Mouse (Mus musculus) embryonic facial prominence, embryonic 14.5 days (tissue): Measurements from ENCODE around the gene Vwa8. TPM values are rescaled to one million over a fixed set of nuclear protein-coding genes. Genes with fewer than 3 reads are reported as not detected.

ENCODE experiments used
- ATAC-seq: fragments of 200-750 bp; cut with Nextera tagmentation; 2 replicates; pipeline ENCODE4 v1.8.0; 2017; ENCODE audit warnings: low read depth, moderate number of reproducible peaks, moderate TSS enrichment
- DNase-seq: peaks from one replicate; pipeline ENCODE4 v3.0.0-alpha.2; 2015; ENCODE audit warnings: low spot score
- H3K27ac ChIP-seq: fragments of 300-500 bp; sonication (generic); replicated peaks from 2 replicates; pipeline ENCODE4 v1.5.1; 2014; ENCODE audit warnings: low read depth, mild to moderate bottlenecking, low read length, moderate library complexity
- H3K27me3 ChIP-seq: fragments of 300-500 bp; sonication (generic); replicated peaks from 2 replicates; pipeline ENCODE4 v1.6.1; 2014; ENCODE audit warnings: low read length; ENCODE audit not compliant: control insufficient read depth, insufficient read depth
- H3K36me3 ChIP-seq: fragments of 300-500 bp; sonication (generic); 2 replicates; pipeline ENCODE4 v1.6.1; 2014; ENCODE audit warnings: low read length, mixed read lengths; ENCODE audit not compliant: control insufficient read depth, insufficient read depth
- H3K4me1 ChIP-seq: fragments of 300-500 bp; sonication (generic); 2 replicates; pipeline ENCODE4 v1.6.1; 2014; ENCODE audit warnings: antibody characterized with exemption, low read length; ENCODE audit not compliant: control insufficient read depth, insufficient read depth
- H3K4me2 ChIP-seq: fragments of 300-500 bp; sonication (generic); 2 replicates; pipeline ENCODE4 v1.6.1; 2014; ENCODE audit warnings: low read depth, mild to moderate bottlenecking, low read length, moderate library complexity, mixed read lengths
- H3K4me3 ChIP-seq: fragments of 300-500 bp; sonication (generic); 2 replicates; pipeline ENCODE4 v1.5.1; 2014; ENCODE audit warnings: low read depth, mild to moderate bottlenecking, low read length
- H3K9ac ChIP-seq: fragments of 300-500 bp; sonication (generic); 2 replicates; pipeline ENCODE4 v1.6.1; 2014; ENCODE audit warnings: low read depth, mild to moderate bottlenecking, low read length, moderate library complexity, mixed read lengths
- H3K9me3 ChIP-seq: fragments of 300-500 bp; sonication (generic); 2 replicates; pipeline ENCODE4 v1.6.1; 2016; ENCODE audit warnings: low read length; ENCODE audit not compliant: control insufficient read depth
- WGBS: fragments of 180-500 bp; shearing (Covaris S2); extraction: QIAGEN DNeasy Blood & Tissue Kit; methylation state at CpG from one replicate; pipeline ENCODE4 v1.1.7; 2014; 5-methylcytosine and 5-hydroxymethylcytosine counted together
- polyA plus RNA-seq: library from polyadenylated mRNA; unstranded; fragments of >200 nt; fragmentation: Nextera tagmentation; extraction: Ambion mirVana; gene quantifications from 2 replicates; pipeline ENCODE4 v1.2.1, GENCODE M21; 2014

The Vwa8 gene
- polyA plus RNA-seq, 1 experiment from 2014 or later: 11.7 TPM

DNA sequence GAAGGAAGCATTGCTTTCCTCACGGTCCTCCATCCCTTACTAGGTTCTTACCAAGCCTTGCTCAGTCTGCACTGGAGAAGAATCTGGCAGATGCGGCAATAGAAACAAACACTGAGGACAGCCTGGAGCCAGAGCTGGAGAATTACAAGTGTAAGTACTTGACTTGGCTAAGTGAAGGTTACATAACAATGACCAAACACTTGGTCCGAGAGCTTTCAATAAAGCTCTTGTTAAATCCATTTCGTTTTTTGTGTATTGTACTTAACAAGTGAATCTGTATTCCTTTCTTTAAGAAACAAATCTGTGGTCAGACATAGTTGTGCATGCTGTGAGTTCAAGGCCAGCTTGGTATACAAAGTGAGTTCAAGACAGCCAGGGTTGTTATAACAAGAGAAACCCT lies 169.7 kb downstream of the Vwa8 start:
- H3K9me3 ChIP-seq: 0 out of 2 replicates have a peak, but pooled peaks cover 3% of the 10 kb centered on the region
- no peaks in the 10 kb centered on the region for H3K27me3 ChIP-seq
- ATAC-seq (no peak), DNase-seq (no peak)
- no peaks in the 10 kb centered on the region for H3K36me3 ChIP-seq
- no peak overlapping the region for H3K9ac ChIP-seq
- H3K4me3 ChIP-seq: no peak overlapping the region
- no peak overlapping the region for H3K27ac ChIP-seq
- no peaks in the 10 kb centered on the region for H3K4me1 ChIP-seq
- H3K4me2 ChIP-seq: no peak overlapping the region
- WGBS: 86% methylated on average over 4 of the region's 4 CpGs

DNA sequence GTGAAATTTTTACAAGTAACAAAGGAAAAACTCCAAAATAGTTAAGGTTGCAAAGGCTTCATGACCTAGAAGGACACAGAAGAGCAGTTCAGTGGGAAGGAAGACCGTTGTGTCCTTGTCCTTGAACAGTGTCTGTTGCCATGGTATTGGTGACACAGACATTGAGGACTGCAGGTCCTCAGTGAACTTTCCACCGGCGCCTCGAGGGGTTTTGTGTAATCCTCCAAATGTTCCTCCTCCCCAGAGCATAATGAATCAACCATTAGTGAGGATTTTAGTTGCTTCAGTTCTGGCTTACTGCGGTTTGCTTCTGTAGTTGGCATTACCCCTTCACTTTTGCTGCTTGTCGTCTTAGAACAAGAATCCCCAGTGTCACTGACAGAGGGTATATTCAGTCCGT lies 172.9 kb downstream of the Vwa8 start:
- 65% methylated on average over 7 of the region's 7 CpGs for WGBS
- no peak overlapping the region for H3K27ac ChIP-seq
- DNase-seq (no peak), ATAC-seq (no peak)
- H3K9ac ChIP-seq: no peak overlapping the region
- no peak overlapping the region for H3K4me3 ChIP-seq
- H3K4me1 ChIP-seq: no peaks in the 10 kb centered on the region
- H3K9me3 ChIP-seq: 0 out of 2 replicates have a peak, but pooled peaks cover 3% of the 10 kb centered on the region
- no peak overlapping the region for H3K4me2 ChIP-seq
- no peaks in the 10 kb centered on the region for H3K27me3 ChIP-seq
- H3K36me3 ChIP-seq: no peaks in the 10 kb centered on the region

DNA sequence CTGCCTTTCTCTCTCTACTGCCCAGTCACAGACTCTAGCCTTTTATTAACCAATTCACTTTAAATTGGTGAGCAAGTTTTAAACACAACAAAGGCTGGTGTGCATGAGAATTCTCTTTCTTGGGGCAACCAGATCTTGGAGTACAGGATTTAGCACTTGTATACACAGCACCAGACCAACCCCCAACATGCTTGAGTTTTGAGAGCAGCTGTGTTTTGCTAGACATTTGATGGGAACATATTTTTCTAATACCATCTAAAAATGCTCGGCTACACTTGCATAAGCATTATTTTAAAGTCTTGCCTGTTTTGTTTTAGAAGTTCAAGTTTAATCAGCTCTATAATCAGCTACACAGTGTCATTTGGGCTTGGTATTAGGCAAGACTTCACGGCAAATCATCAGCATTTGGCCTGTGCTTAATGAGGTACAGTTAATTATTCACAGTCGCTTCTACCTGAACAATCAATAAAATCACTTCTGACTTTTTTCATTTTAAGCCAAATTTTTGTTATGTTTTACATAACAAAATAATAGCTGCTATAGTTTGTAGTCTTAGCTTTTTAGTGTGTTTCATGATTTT lies 180.2 kb downstream of the Vwa8 start:
- no peak overlapping the region for H3K4me2 ChIP-seq
- DNase-seq (peak; percentile 51), ATAC-seq (0 out of 2 replicates have a peak, but pooled peaks have one; percentile 37)
- no peak overlapping the region for H3K9ac ChIP-seq
- H3K9me3 ChIP-seq: no peaks in the 10 kb centered on the region
- H3K27ac ChIP-seq: no peak overlapping the region; the same call in 1 of the 2 replicates
- no peaks in the 10 kb centered on the region for H3K27me3 ChIP-seq
- WGBS: 56% methylated on average over 3 of the region's 3 CpGs
- H3K4me3 ChIP-seq: no peak overlapping the region
- H3K36me3 ChIP-seq: no peaks in the 10 kb centered on the region
- peaks cover 5% of the 10 kb centered on the region; the same call in 1 of the 2 replicates for H3K4me1 ChIP-seq

DNA sequence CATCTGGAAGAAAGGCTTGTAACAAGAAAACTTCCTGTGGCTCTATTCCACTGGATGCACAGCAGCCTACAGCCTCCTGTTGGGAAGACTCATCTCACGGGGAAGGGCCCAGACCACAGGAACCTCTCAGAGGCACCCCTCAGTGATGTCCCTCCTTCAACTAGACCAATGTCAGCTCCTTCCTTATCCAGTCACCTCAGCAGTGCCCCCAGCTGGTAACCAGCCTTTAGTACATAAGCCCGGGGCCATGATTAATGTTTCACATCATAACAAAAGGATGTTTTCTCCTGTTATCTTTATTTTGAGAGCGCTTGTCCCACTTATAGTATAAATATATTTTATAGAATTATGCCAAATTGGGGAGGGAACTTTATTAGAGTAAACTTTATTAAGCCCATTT lies 181.9 kb downstream of the Vwa8 start:
- no peak overlapping the region for H3K4me3 ChIP-seq
- no peaks in the 10 kb centered on the region for H3K9me3 ChIP-seq
- no peaks in the 10 kb centered on the region for H3K36me3 ChIP-seq
- peaks cover 14% of the 10 kb centered on the region; the same call in 1 of the 2 replicates for H3K4me1 ChIP-seq
- no peak overlapping the region for H3K9ac ChIP-seq
- WGBS: 85% methylated on average over 3 of the region's 3 CpGs
- ATAC-seq (no peak), DNase-seq (no peak)
- H3K4me2 ChIP-seq: no peak overlapping the region
- no peak overlapping the region for H3K27ac ChIP-seq
- no peaks in the 10 kb centered on the region for H3K27me3 ChIP-seq

DNA sequence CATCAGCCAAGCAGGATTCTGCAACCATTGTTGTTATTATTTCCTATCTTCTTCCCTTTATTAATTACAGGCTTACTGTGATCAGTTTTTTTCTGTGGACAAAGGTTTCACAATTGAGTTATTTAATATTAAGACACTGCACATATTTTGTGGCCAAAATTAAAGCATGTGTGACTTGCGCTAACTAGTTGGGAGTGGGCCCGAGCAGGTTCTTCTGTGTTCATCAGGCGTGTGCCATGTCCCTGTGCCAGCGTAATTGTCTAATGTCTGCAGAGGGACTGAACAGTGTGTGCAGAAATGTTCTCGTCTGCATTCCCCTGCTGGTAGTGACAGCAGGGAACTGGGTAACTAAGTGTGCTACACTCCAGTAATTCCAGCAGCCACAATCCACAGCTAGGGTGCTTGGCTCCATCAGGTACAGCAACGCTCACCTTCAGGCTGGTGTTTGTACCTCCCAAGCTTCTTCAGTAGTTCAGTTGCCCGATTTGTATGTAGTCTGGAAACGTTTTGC lies 182.4 kb downstream of the Vwa8 start:
- Histone ChIP-seq H3K36me3 (no peaks in the 10 kb centered on the region), H3K27me3 (no peaks in the 10 kb centered on the region), H3K27ac (no peak overlapping the region), H3K4me3 (no peak overlapping the region), H3K4me2 (no peak overlapping the region), H3K4me1 (peaks cover 14% of the 10 kb centered on the region; the same call in 1 of the 2 replicates), H3K9me3 (no peaks in the 10 kb centered on the region), H3K9ac (no peak overlapping the region)
- DNase-seq (no peak), ATAC-seq (no peak)
- WGBS: 86% methylated on average over 8 of the region's 8 CpGs

DNA sequence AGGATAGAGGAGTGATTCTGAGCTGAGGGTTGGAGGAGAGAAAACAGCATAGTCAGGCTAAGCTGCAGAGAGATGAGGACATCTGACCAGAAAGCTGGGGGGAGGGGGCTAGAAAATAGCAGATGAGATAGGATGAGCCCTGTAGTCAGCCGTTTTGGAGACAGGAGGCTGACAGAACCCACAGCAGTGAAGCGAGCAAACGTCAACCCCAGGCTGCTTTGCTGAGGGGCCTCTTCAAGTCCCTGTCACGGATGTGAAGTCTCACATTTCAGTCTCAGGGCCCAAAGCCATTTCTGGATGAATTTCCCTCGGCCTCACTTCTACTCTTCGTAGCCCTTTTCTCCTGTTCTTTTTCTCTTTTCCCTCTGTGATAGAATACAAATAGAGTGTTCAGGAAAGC lies 184.5 kb downstream of the Vwa8 start:
- Histone ChIP-seq H3K27ac (no peak overlapping the region), H3K36me3 (no peaks in the 10 kb centered on the region), H3K9me3 (no peaks in the 10 kb centered on the region), H3K4me2 (no peak overlapping the region), H3K4me1 (peaks cover 14% of the 10 kb centered on the region; the same call in 1 of the 2 replicates), H3K27me3 (no peaks in the 10 kb centered on the region), H3K4me3 (no peak overlapping the region), H3K9ac (no peak overlapping the region)
- DNase-seq: peak; percentile 27
- WGBS: 29% methylated on average over 6 of the region's 6 CpGs
- ATAC-seq: no peak

DNA sequence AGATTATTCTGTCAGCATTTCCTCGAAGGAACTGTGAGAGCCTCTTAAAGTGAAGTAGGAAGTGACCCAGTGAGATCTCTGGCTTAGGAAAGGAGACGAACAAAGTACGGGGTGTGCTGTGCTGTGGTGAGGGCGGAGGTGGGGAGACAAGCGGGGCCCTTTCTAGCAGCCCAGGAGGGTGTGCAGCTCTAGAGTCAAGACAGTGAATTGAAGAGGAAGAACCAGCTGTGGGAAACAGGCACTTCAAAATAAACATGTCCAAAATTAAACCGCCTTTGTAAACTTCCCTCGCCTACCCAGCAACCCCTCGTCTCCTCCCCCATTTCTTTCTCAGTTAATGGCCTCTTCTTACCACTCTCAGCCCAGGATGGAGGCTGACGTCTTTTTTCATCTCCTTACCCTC lies 185.7 kb downstream of the Vwa8 start:
- ATAC-seq (peak; percentile 53; the same call in 1 of the 2 replicates), DNase-seq (peak; percentile 36)
- 50% methylated on average over 9 of the region's 9 CpGs for WGBS
- Histone ChIP-seq H3K27me3 (no peaks in the 10 kb centered on the region), H3K27ac (peak overlapping the region; percentile 18; the same call in 1 of the 2 replicates), H3K36me3 (no peaks in the 10 kb centered on the region), H3K4me1 (peaks cover 9% of the 10 kb centered on the region; the same call in 1 of the 2 replicates), H3K4me3 (no peak overlapping the region), H3K9me3 (no peaks in the 10 kb centered on the region), H3K9ac (no peak overlapping the region), H3K4me2 (no peak overlapping the region)

DNA sequence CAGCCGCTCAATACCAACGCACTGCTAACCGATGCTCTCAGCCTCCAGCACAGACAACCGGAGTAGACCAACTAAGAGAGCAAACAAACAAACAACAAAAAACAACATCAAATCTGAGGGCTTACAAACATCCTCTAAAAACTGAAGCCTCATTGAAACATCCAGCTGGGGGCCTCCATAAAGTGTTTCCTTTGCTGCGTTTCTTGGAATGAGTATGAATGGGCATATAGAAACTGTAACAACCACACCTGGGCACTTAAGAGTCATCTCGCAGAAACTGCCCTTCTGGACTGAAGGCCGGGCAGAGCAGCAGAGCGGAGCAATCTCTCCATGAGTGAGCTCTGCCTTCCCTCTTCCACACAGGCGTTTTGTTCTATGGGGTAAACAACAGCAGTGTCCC lies 186.7 kb downstream of the Vwa8 start:
- no peaks in the 10 kb centered on the region for H3K9me3 ChIP-seq
- ATAC-seq (no peak), DNase-seq (no peak)
- H3K27me3 ChIP-seq: no peaks in the 10 kb centered on the region
- 90% methylated on average over 9 of the region's 9 CpGs for WGBS
- H3K4me3 ChIP-seq: no peak overlapping the region
- H3K27ac ChIP-seq: no peak overlapping the region
- no peak overlapping the region for H3K9ac ChIP-seq
- H3K36me3 ChIP-seq: no peaks in the 10 kb centered on the region
- peaks cover 9% of the 10 kb centered on the region; the same call in 1 of the 2 replicates for H3K4me1 ChIP-seq
- H3K4me2 ChIP-seq: no peak overlapping the region

DNA sequence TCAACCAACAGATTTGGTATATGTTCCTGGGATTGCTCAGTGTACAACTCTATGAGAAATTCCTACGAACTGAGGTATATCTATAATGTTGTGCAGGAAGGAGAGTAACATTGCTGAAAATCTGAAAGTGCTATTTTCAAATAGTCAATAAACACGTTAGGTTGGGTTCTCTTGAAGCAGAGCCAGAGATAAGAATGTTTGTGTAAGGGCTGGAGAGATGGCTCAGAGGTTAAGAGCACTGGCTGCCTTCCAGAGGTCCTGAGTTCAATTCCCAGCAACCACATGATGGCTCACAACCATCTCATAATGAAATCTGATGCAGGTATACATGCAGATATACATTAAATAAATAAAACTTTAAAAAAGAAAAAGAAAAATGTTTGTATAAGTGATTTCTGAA lies 198.3 kb downstream of the Vwa8 start:
- DNase-seq (no peak), ATAC-seq (no peak)
- H3K4me2 ChIP-seq: no peak overlapping the region
- H3K9me3 ChIP-seq: no peaks in the 10 kb centered on the region
- no peaks in the 10 kb centered on the region for H3K36me3 ChIP-seq
- H3K9ac ChIP-seq: no peak overlapping the region
- no peak overlapping the region for H3K4me3 ChIP-seq
- H3K27ac ChIP-seq: no peak overlapping the region
- 78% methylated on average over 2 of the region's 2 CpGs for WGBS
- H3K27me3 ChIP-seq: no peaks in the 10 kb centered on the region
- peaks cover 4% of the 10 kb centered on the region; the same call in 1 of the 2 replicates for H3K4me1 ChIP-seq
